Mouse (Mus musculus) heart, embryonic 11.5 days (tissue): Measurements from ENCODE around the gene Zfp553. TPM values are rescaled to one million over a fixed set of nuclear protein-coding genes. Genes with fewer than 3 reads are reported as not detected.

ENCODE experiments used
- ATAC-seq: fragments of 200-750 bp; cut with Nextera tagmentation; replicated peaks from 2 replicates; pipeline ENCODE4 v1.8.0; 2017; ENCODE audit warnings: moderate library complexity; ENCODE audit not compliant: insufficient number of reproducible peaks, low FRiP score, low TSS enrichment
- H3K27ac ChIP-seq: fragments of 300-500 bp; sonication (generic); 2 replicates; pipeline ENCODE4 v1.5.1; 2014; ENCODE audit warnings: mild to moderate bottlenecking, low read depth, low read length
- H3K27me3 ChIP-seq: fragments of 300-500 bp; sonication (generic); 2 replicates; pipeline ENCODE4 v1.6.1; 2014; ENCODE audit warnings: mild to moderate bottlenecking, low read length, mixed read lengths; ENCODE audit not compliant: control insufficient read depth, insufficient read depth
- H3K36me3 ChIP-seq: fragments of 300-500 bp; sonication (generic); 2 replicates; pipeline ENCODE4 v1.6.1; 2014; ENCODE audit warnings: mild to moderate bottlenecking, low read length, moderate library complexity, mixed read lengths; ENCODE audit not compliant: control insufficient read depth, insufficient read depth
- H3K4me1 ChIP-seq: fragments of 300-500 bp; sonication (generic); 2 replicates; pipeline ENCODE4 v1.6.1; 2014; ENCODE audit warnings: low read length; ENCODE audit not compliant: control insufficient read depth, insufficient read depth
- H3K4me2 ChIP-seq: fragments of 300-500 bp; sonication (generic); 2 replicates; pipeline ENCODE4 v1.6.1; 2014; ENCODE audit warnings: mild to moderate bottlenecking, moderate library complexity
- H3K4me3 ChIP-seq: fragments of 300-500 bp; sonication (generic); 2 replicates; pipeline ENCODE4 v1.5.1; 2014; ENCODE audit warnings: low read depth, low read length
- H3K9ac ChIP-seq: fragments of 300-500 bp; sonication (generic); 2 replicates; pipeline ENCODE4 v1.6.1; 2014; ENCODE audit warnings: mild to moderate bottlenecking, low read depth, low read length, moderate library complexity
- H3K9me3 ChIP-seq: fragments of 300-500 bp; sonication (generic); replicated peaks from 2 replicates; pipeline ENCODE4 v1.6.1; 2016; ENCODE audit warnings: low read length; ENCODE audit not compliant: control insufficient read depth
- WGBS: fragments of 180-500 bp; shearing (Covaris S2); extraction: QIAGEN DNeasy Blood & Tissue Kit; methylation state at CpG from one replicate; pipeline ENCODE4 v1.1.7; 2014; ENCODE audit not compliant: insufficient replicate concordance; 5-methylcytosine and 5-hydroxymethylcytosine counted together
- polyA plus RNA-seq: library from polyadenylated mRNA; unstranded; fragments of >200 nt; fragmentation: Nextera tagmentation; extraction: Ambion mirVana; gene quantifications from 2 replicates; pipeline ENCODE4 v1.2.1, GENCODE M21; 2014

Zfp553 gene
- polyA plus RNA-seq, 1 experiment from 2014 or later = 12.3 TPM

DNA sequence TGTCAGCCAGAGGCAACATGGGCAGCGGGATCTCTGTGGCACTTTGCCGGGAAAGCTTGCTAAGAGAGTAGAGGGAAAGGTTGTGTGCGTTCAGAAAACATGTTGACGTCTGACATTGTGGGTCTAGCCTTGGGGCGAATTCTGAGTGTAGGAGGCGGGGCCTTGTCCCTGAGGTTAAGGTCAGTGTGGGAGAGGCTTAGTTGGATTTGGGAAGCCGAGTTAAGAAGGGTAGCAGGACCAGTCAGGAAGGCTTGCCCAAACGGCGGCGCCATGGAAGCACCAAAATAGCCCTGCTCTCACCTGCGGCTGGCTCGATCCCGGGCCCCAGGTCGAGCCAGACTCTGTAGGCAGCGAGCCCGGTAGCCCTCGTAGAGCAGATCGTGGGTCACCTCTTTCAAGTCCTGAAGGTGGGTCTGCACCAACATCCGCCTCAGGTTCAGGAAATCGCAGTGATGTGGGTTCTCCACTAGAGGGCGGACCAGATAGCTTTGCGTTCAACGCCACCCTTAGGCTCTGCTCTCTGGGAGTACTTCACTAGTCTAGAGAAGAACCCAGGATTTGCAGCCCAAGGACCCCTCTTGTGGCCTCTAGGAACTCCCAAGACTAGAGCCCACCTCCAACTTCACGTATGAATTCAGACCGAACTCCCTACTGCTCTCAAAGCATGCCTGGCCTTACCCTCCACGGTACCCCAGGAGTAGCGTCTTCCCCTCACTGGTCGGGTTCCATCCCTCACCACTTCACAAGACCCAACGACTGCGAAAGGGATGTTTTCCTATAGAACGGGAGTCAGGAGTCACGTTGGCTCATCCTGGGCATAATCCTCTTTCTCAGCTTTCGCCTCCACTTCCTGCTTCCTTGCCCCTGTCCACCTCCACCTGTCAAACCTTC is 17.6 kb upstream of the Zfp553 start:
- 20% methylated on average over 33 of the region's 33 CpGs for WGBS
- Histone ChIP-seq H3K27ac (no peak overlapping the region), H3K4me2 (peak overlapping the region; percentile 69), H3K9me3 (no peaks in the 10 kb centered on the region), H3K36me3 (no peaks in the 10 kb centered on the region), H3K4me3 (peak overlapping the region; percentile 35), H3K27me3 (no peaks in the 10 kb centered on the region), H3K4me1 (peaks cover 22% of the 10 kb centered on the region), H3K9ac (peak overlapping the region; percentile 70)
- no peak for ATAC-seq

GRCm38 (mm10) chr7:127216307-127216706 is 16.6 kb upstream of the Zfp553 start:
- ATAC-seq = no peak
- Histone ChIP-seq H3K27ac (no peak overlapping the region), H3K36me3 (no peaks in the 10 kb centered on the region), H3K9me3 (no peaks in the 10 kb centered on the region), H3K4me1 (peaks cover 19% of the 10 kb centered on the region), H3K9ac (no peak overlapping the region), H3K4me3 (no peak overlapping the region), H3K4me2 (no peak overlapping the region), H3K27me3 (no peaks in the 10 kb centered on the region)
- 84% methylated on average over 5 of the region's 5 CpGs for WGBS

- Histone ChIP-seq H3K9ac (peak overlapping the region; percentile 54), H3K4me3 (no peak overlapping the region), H3K27me3 (no peaks in the 10 kb centered on the region), H3K9me3 (no peaks in the 10 kb centered on the region), H3K27ac (peak overlapping the region; percentile 71), H3K4me1 (peaks cover 18% of the 10 kb centered on the region), H3K4me2 (peak overlapping the region; percentile 40), H3K36me3 (no peaks in the 10 kb centered on the region)
- no peak for ATAC-seq
- WGBS = 55% methylated on average over 6 of the region's 6 CpGs
Measured at GRCm38 (mm10) chr7:127217475-127217874, 15.4 kb upstream of the Zfp553 start.

DNA sequence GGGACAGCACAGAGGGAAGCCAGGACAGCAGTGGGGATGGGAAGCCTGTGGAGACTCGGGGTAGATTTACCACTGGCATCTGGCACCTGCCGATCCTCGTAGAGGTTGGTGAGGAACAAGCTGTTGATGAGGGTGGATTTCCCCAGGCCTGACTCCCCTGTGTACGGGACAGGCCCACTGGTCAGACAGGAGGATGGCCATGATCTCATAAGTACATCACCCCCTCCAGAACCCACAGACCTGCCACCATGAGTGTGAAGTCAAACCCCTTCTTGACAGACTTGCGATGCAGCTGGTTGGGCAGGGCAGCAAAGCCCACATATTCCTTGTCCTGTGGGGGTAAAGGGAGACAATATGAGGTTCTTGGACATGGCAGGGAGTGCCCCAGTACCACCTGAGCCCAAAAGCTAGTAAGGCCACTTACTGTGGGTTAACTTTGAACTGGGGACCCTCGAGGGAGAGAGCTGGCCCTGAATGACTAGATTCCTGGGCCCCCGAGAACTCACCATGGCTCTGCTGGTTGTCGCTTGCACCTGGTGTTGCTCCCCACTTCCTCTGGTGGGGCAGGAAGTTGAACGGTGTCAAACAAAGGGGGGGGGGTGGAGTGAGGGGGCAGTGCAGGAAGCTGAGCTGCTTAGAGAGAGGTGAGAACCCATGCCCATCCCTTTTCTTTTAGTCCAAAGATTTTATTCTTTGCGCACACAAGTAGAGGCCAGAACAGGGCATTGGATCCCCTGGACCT is 14.8 kb upstream of the Zfp553 start:
- Histone ChIP-seq H3K4me2 (peak overlapping the region; percentile 40), H3K27ac (peak overlapping the region; percentile 71), H3K36me3 (no peaks in the 10 kb centered on the region), H3K4me1 (peaks cover 18% of the 10 kb centered on the region), H3K9ac (peak overlapping the region; percentile 54), H3K4me3 (no peak overlapping the region), H3K27me3 (no peaks in the 10 kb centered on the region), H3K9me3 (no peaks in the 10 kb centered on the region)
- WGBS = 51% methylated on average over 10 of the region's 10 CpGs
- ATAC-seq = no peak; the same call in 1 of the 2 replicates

DNA sequence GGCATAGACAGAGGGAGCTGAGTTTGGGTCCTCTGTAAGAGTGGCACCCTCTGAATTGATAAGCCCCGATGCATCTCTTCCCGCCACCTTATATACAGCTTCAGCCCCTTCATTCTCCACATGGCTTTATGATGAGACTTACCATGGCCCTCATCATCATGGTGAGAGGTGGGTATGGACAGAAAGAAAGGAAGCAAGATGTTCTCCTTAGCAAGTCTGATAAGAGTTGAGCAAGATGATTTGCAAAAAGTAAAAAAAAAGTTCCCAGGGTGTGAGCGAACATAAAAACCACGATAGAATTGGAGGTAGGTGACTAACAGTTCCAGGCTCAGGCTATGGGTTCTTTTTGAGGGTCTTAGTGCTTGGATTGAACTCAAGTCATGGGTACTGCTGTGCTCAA is 14.2 kb upstream of the Zfp553 start:
- no peak overlapping the region for H3K4me3 ChIP-seq
- H3K4me1 ChIP-seq = peaks cover 18% of the 10 kb centered on the region
- no peaks in the 10 kb centered on the region for H3K9me3 ChIP-seq
- no peak for ATAC-seq
- no peaks in the 10 kb centered on the region for H3K27me3 ChIP-seq
- H3K4me2 ChIP-seq = no peak overlapping the region
- no peaks in the 10 kb centered on the region for H3K36me3 ChIP-seq
- H3K27ac ChIP-seq = no peak overlapping the region
- H3K9ac ChIP-seq = no peak overlapping the region
- 82% methylated on average over 4 of the region's 4 CpGs for WGBS

GRCm38 (mm10) chr7:127220440-127220839 is 12.4 kb upstream of the Zfp553 start:
- H3K4me2 ChIP-seq = no peak overlapping the region
- H3K9me3 ChIP-seq = no peaks in the 10 kb centered on the region
- H3K27ac ChIP-seq = no peak overlapping the region
- H3K4me1 ChIP-seq = peaks cover 11% of the 10 kb centered on the region
- H3K9ac ChIP-seq = no peak overlapping the region
- H3K4me3 ChIP-seq = no peak overlapping the region
- H3K36me3 ChIP-seq = no peaks in the 10 kb centered on the region
- WGBS = 74% methylated on average over 6 of the region's 6 CpGs
- no peaks in the 10 kb centered on the region for H3K27me3 ChIP-seq
- ATAC-seq = no peak

GRCm38 (mm10) chr7:127223106-127223505 is 9.8 kb upstream of the Zfp553 start:
- no peak for ATAC-seq

DNA sequence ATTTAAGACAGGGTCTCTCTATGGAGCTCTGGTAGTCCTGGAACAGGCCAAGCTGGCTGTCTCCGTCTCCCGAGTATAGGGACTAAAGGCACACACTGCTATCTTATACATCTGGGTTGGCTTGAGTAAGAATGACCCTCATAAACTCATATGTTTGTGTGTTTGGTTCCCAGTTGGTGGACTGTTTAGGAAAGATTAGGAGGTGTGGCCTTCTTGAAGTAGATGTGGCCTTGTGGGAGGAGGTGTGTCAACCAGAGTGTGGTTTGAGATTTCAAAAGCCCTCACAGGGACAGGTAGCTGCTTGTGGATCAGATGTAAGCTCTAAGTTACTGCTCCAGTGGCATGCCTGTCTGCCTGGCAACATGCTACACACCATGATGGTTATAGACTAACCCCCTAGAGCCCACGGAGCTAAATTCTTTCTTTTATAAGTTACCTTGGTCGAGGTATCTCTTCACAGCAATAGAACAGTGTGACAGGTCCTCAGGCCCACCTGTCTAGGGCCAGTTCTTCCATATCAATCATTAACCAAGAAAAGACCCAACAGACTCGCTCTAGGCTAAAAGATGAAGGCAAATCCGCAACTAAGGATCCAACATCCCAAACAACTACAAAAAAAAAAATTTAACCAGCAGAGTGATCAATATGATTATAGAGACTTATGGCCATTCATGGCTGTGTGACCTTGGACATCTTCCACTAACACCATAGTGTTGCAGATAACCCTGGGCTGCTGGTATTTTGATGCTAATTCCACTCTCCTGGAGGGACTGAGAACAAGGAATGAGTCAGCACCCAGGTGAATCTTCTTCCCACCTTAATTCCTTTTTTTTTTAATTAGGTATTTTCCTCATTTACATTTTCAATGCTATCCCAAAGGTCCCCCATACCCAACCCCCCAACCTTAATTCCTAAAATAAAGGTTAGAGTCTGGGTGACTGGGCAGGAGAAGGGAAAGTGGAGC is 9.1 kb upstream of the Zfp553 start:
- Histone ChIP-seq H3K27ac (no peak overlapping the region), H3K36me3 (no peaks in the 10 kb centered on the region), H3K9me3 (no peaks in the 10 kb centered on the region), H3K4me2 (no peak overlapping the region), H3K4me1 (no peaks in the 10 kb centered on the region), H3K9ac (no peak overlapping the region), H3K27me3 (no peaks in the 10 kb centered on the region), H3K4me3 (no peak overlapping the region)
- WGBS = 81% methylated on average over 6 of the region's 6 CpGs
- ATAC-seq = no peak

More at GRCm38 (mm10) chr7:127223106-127223505, 9.8 kb upstream of the Zfp553 start:
- H3K36me3 ChIP-seq = no peaks in the 10 kb centered on the region
- H3K9ac ChIP-seq = no peak overlapping the region
- 89% methylated on average over 3 of the region's 3 CpGs for WGBS
- no peaks in the 10 kb centered on the region for H3K4me1 ChIP-seq
- no peaks in the 10 kb centered on the region for H3K9me3 ChIP-seq
- no peak overlapping the region for H3K4me2 ChIP-seq
- no peak overlapping the region for H3K4me3 ChIP-seq
- H3K27me3 ChIP-seq = no peaks in the 10 kb centered on the region
- no peak overlapping the region for H3K27ac ChIP-seq
